Mouse (Mus musculus) hindbrain, embryonic 15.5 days (tissue): ENCODE measurements at regions not wholly inside any gene's neighbourhood (a gene's known extent, or its start where the extent isn't known, plus 50 kb on each side); places are given as distances from the start of the nearest gene placed in this dataset.
"Not testable (repeated sequence)": the region's sequence is repeated elsewhere in the genome, so short reads cannot be mapped to it uniquely, and the experiment has no call there.

Experiments
- ATAC-seq: fragments of 200-750 bp; cut with Nextera tagmentation; 2 replicates; pipeline ENCODE4 v1.8.0; 2017; ENCODE audit warnings: low read depth, moderate number of reproducible peaks, moderate TSS enrichment; ENCODE audit not compliant: low FRiP score
- H3K27ac ChIP-seq: fragments of 300-500 bp; sonication (generic); replicated peaks from 2 replicates; pipeline ENCODE4 v1.5.1; 2015; ENCODE audit warnings: mild to moderate bottlenecking, inconsistent platforms
- H3K27me3 ChIP-seq: fragments of 300-500 bp; sonication (generic); 2 replicates; pipeline ENCODE4 v1.6.1; 2015; ENCODE audit warnings: control low read depth, inconsistent platforms
- H3K36me3 ChIP-seq: fragments of 300-500 bp; sonication (generic); 2 replicates; pipeline ENCODE4 v1.6.1; 2015; ENCODE audit warnings: control low read depth, inconsistent platforms
- H3K4me1 ChIP-seq: fragments of 300-500 bp; sonication (generic); replicated peaks from 2 replicates; pipeline ENCODE4 v1.6.1; 2015; ENCODE audit warnings: control low read depth, inconsistent platforms
- H3K4me2 ChIP-seq: fragments of 300-500 bp; sonication (generic); 2 replicates; pipeline ENCODE4 v1.6.1; 2015; ENCODE audit warnings: moderate library complexity, mild to moderate bottlenecking, inconsistent platforms
- H3K4me3 ChIP-seq: fragments of 300-500 bp; sonication (generic); 2 replicates; pipeline ENCODE4 v1.5.1; 2015; ENCODE audit warnings: mild to moderate bottlenecking, inconsistent platforms
- H3K9ac ChIP-seq: fragments of 300-500 bp; sonication (generic); 2 replicates; pipeline ENCODE4 v1.6.1; 2015; ENCODE audit warnings: inconsistent platforms
- H3K9me3 ChIP-seq: fragments of 300-500 bp; sonication (generic); 2 replicates; pipeline ENCODE4 v1.6.1; 2016; ENCODE audit warnings: control low read depth, inconsistent platforms
- WGBS: fragments of 180-500 bp; shearing (Covaris S2); methylation state at CpG from one replicate; pipeline ENCODE4 v1.1.7; 2015; 5-methylcytosine and 5-hydroxymethylcytosine counted together

GRCm38 (mm10) chrX:99732526-99732925 lies 88.3 kb upstream of the Tmem28 start:
- Histone ChIP-seq H3K9ac (no peak overlapping the region), H3K4me1 (no peaks in the 10 kb centered on the region), H3K27me3 (0 out of 2 replicates have a peak, but pooled peaks cover 3% of the 10 kb centered on the region), H3K36me3 (no peaks in the 10 kb centered on the region), H3K4me2 (no peak overlapping the region), H3K9me3 (no peaks in the 10 kb centered on the region), H3K4me3 (no peak overlapping the region), H3K27ac (no peak overlapping the region)
- ATAC-seq, result no peak
- WGBS, result 76% methylated on average over 2 of the region's 2 CpGs

GRCm38 (mm10) chrX:99725101-99725500 lies 95.7 kb upstream of the Tmem28 start:
- no peaks in the 10 kb centered on the region for H3K36me3 ChIP-seq
- no peak for ATAC-seq
- H3K4me1 ChIP-seq, result no peaks in the 10 kb centered on the region
- no peak overlapping the region for H3K4me3 ChIP-seq
- no peaks in the 10 kb centered on the region for H3K27me3 ChIP-seq
- H3K9ac ChIP-seq, result no peak overlapping the region
- no peak overlapping the region for H3K27ac ChIP-seq
- WGBS, result 9% methylated on average over 1 of the region's 1 CpGs
- no peaks in the 10 kb centered on the region for H3K9me3 ChIP-seq
- H3K4me2 ChIP-seq, result no peak overlapping the region

GRCm38 (mm10) chrX:99695366-99695765 lies 125.5 kb upstream of the Tmem28 start:
- WGBS, result 65% methylated on average over 4 of the region's 4 CpGs
- Histone ChIP-seq H3K27ac (no peak overlapping the region), H3K9me3 (no peaks in the 10 kb centered on the region), H3K4me3 (no peak overlapping the region), H3K36me3 (no peaks in the 10 kb centered on the region), H3K9ac (no peak overlapping the region), H3K27me3 (peaks cover 3% of the 10 kb centered on the region; the same call in 1 of the 2 replicates), H3K4me1 (no peaks in the 10 kb centered on the region), H3K4me2 (no peak overlapping the region)
- ATAC-seq, result no peak

GRCm38 (mm10) chrX:99690971-99691370 lies 129.8 kb upstream of the Tmem28 start:
- no peak overlapping the region for H3K4me2 ChIP-seq
- WGBS, result 70% methylated on average over 4 of the region's 4 CpGs
- H3K4me3 ChIP-seq, result no peak overlapping the region
- no peaks in the 10 kb centered on the region for H3K36me3 ChIP-seq
- peaks cover 9% of the 10 kb centered on the region; the same call in 1 of the 2 replicates for H3K27me3 ChIP-seq
- ATAC-seq, result no peak
- H3K9ac ChIP-seq, result no peak overlapping the region
- no peaks in the 10 kb centered on the region for H3K9me3 ChIP-seq
- no peak overlapping the region for H3K27ac ChIP-seq
- H3K4me1 ChIP-seq, result no peaks in the 10 kb centered on the region

- no peak overlapping the region for H3K4me2 ChIP-seq
- 82% methylated on average over 4 of the region's 4 CpGs for WGBS
- no peak overlapping the region for H3K27ac ChIP-seq
- ATAC-seq, result no peak
- H3K36me3 ChIP-seq, result no peaks in the 10 kb centered on the region
- no peaks in the 10 kb centered on the region for H3K4me1 ChIP-seq
- H3K9me3 ChIP-seq, result no peaks in the 10 kb centered on the region
- H3K9ac ChIP-seq, result no peak overlapping the region
- H3K4me3 ChIP-seq, result no peak overlapping the region
- peaks cover 14% of the 10 kb centered on the region; the same call in 1 of the 2 replicates for H3K27me3 ChIP-seq
These were observed 131.1 kb upstream of the Tmem28 start for GRCm38 (mm10) chrX:99689761-99690160.

- ATAC-seq, H3K4me3 ChIP-seq, H3K9me3 ChIP-seq, H3K4me1 ChIP-seq, H3K36me3 ChIP-seq, H3K27ac ChIP-seq, H3K9ac ChIP-seq, H3K4me2 ChIP-seq: not testable (repeated sequence)
- peaks cover 11% of the 10 kb centered on the region; the same call in 1 of the 2 replicates for H3K27me3 ChIP-seq
These were observed 138.3 kb upstream of the Tmem28 start for GRCm38 (mm10) chrX:99682491-99682890.

- no peak for ATAC-seq
- H3K9ac ChIP-seq, result no peak overlapping the region
- 0 out of 2 replicates have a peak, but pooled peaks cover 6% of the 10 kb centered on the region for H3K27me3 ChIP-seq
- H3K27ac ChIP-seq, result no peak overlapping the region
- H3K4me1 ChIP-seq, result no peaks in the 10 kb centered on the region
- no peak overlapping the region for H3K4me2 ChIP-seq
- no peaks in the 10 kb centered on the region for H3K9me3 ChIP-seq
- no peaks in the 10 kb centered on the region for H3K36me3 ChIP-seq
- WGBS, result 76% methylated on average over 2 of the region's 2 CpGs
- H3K4me3 ChIP-seq, result no peak overlapping the region
These were observed 153.2 kb upstream of the Tmem28 start for GRCm38 (mm10) chrX:99667596-99667995.

- Histone ChIP-seq H3K4me1 (no peaks in the 10 kb centered on the region), H3K4me2 (no peak overlapping the region), H3K4me3 (no peak overlapping the region), H3K9ac (no peak overlapping the region), H3K27ac (no peak overlapping the region), H3K27me3 (peaks cover 16% of the 10 kb centered on the region; the same call in 1 of the 2 replicates), H3K9me3 (no peaks in the 10 kb centered on the region), H3K36me3 (no peaks in the 10 kb centered on the region)
- 92% methylated on average over 3 of the region's 3 CpGs for WGBS
- ATAC-seq, result no peak
These were observed 158.3 kb upstream of the Tmem28 start for GRCm38 (mm10) chrX:99662566-99662965.

- H3K4me2 ChIP-seq, result no peak overlapping the region
- no peak for ATAC-seq
- WGBS, result 45% methylated on average over 7 of the region's 8 CpGs
These were observed 161.2 kb upstream of the Tmem28 start for GRCm38 (mm10) chrX:99659496-99660140.

GRCm38 (mm10) chrX:99657790-99658451 lies 162.9 kb upstream of the Tmem28 start:
- peak; percentile 75; the same call in 1 of the 2 replicates for ATAC-seq
- H3K36me3 ChIP-seq, result no peaks in the 10 kb centered on the region
- no peak overlapping the region for H3K4me2 ChIP-seq
- H3K27me3 ChIP-seq, result peaks cover 13% of the 10 kb centered on the region; the same call in 1 of the 2 replicates
- WGBS, result 21% methylated on average over 8 of the region's 8 CpGs
- no peak overlapping the region for H3K9ac ChIP-seq
- no peaks in the 10 kb centered on the region for H3K4me1 ChIP-seq
- no peak overlapping the region for H3K27ac ChIP-seq
- H3K4me3 ChIP-seq, result no peak overlapping the region
- H3K9me3 ChIP-seq, result no peaks in the 10 kb centered on the region

More at GRCm38 (mm10) chrX:99659496-99660140, 161.2 kb upstream of the Tmem28 start:
- peaks cover 13% of the 10 kb centered on the region; the same call in 1 of the 2 replicates for H3K27me3 ChIP-seq
- no peaks in the 10 kb centered on the region for H3K4me1 ChIP-seq
- no peak overlapping the region for H3K9ac ChIP-seq
- H3K27ac ChIP-seq, result no peak overlapping the region
- H3K4me3 ChIP-seq, result no peak overlapping the region
- no peaks in the 10 kb centered on the region for H3K36me3 ChIP-seq
- H3K9me3 ChIP-seq, result no peaks in the 10 kb centered on the region

GRCm38 (mm10) chrX:99656988-99657387 lies 163.8 kb upstream of the Tmem28 start:
- no peaks in the 10 kb centered on the region for H3K9me3 ChIP-seq
- 53% methylated on average over 6 of the region's 6 CpGs for WGBS
- no peaks in the 10 kb centered on the region for H3K36me3 ChIP-seq
- H3K27ac ChIP-seq, result no peak overlapping the region
- no peak overlapping the region for H3K9ac ChIP-seq
- ATAC-seq, result no peak
- H3K4me1 ChIP-seq, result no peaks in the 10 kb centered on the region
- H3K27me3 ChIP-seq, result peaks cover 13% of the 10 kb centered on the region; the same call in 1 of the 2 replicates
- no peak overlapping the region for H3K4me3 ChIP-seq
- H3K4me2 ChIP-seq, result no peak overlapping the region

GRCm38 (mm10) chrX:99632211-99632775 lies 161.2 kb upstream of the Pja1 start:
- ATAC-seq, result no peak
- no peak overlapping the region for H3K4me2 ChIP-seq

More at GRCm38 (mm10) chrX:99632211-99632775, 161.2 kb upstream of the Pja1 start:
- H3K9ac ChIP-seq, result no peak overlapping the region
- WGBS, result 49% methylated on average over 2 of the region's 2 CpGs
- H3K4me1 ChIP-seq, result no peaks in the 10 kb centered on the region
- no peaks in the 10 kb centered on the region for H3K36me3 ChIP-seq
- H3K27ac ChIP-seq, result no peak overlapping the region
- H3K4me3 ChIP-seq, result no peak overlapping the region
- H3K27me3 ChIP-seq, result peaks cover 13% of the 10 kb centered on the region; the same call in 1 of the 2 replicates
- H3K9me3 ChIP-seq, result no peaks in the 10 kb centered on the region
